Mouse (Mus musculus): ENCODE data around the gene Ptp4a2. TPM values are rescaled to one million over a fixed set of nuclear protein-coding genes. Genes with fewer than 3 reads are reported as not detected.

Ptp4a2 gene
- polyA plus RNA-seq, 1 experiment from 2014 or later: 289 TPM

- peaks cover 26% of the 10 kb centered on the region for H3K4me1 ChIP-seq (ENCODE audit: control insufficient read depth, insufficient read depth, low read length)
Measured at GRCm38 (mm10) chr4:129793713-129794329, 17.2 kb upstream of the Ptp4a2 start.

GRCm38 (mm10) chr4:129795151-129795860, 15.7 kb upstream of the Ptp4a2 start:
- Histone ChIP-seq H3K4me1 (ENCODE audit: control insufficient read depth, insufficient read depth, low read length) (peaks cover 26% of the 10 kb centered on the region), H3K27ac (ENCODE audit: low read length) (peak overlapping the region; percentile 92), H3K4me3 (ENCODE audit: low read length) (peak overlapping the region; percentile 3), H3K27me3 (replicated peaks; ENCODE audit: control insufficient read depth, insufficient read depth, low read length) (no peaks in the 10 kb centered on the region), H3K36me3 (ENCODE audit: control insufficient read depth, insufficient read depth, low read length) (no peaks in the 10 kb centered on the region), H3K9me3 (ENCODE audit: control insufficient read depth, low read length) (no peaks in the 10 kb centered on the region), H3K4me2 (ENCODE audit: low read depth, low read length) (peak overlapping the region; percentile 46), H3K9ac (ENCODE audit: low read depth, low read length) (peak overlapping the region; percentile 57)
- peak; percentile 78 for ATAC-seq
- WGBS: 7% methylated on average over 17 of the region's 17 CpGs

More at GRCm38 (mm10) chr4:129793713-129794329, 17.2 kb upstream of the Ptp4a2 start:
- H3K4me2 ChIP-seq (ENCODE audit: low read depth, low read length): no peak overlapping the region
- H3K4me3 ChIP-seq (ENCODE audit: low read length): no peak overlapping the region
- no peaks in the 10 kb centered on the region for H3K27me3 ChIP-seq (replicated peaks; ENCODE audit: control insufficient read depth, insufficient read depth, low read length)
- peak overlapping the region; percentile 18; the same call in 1 of the 2 replicates for H3K9ac ChIP-seq (ENCODE audit: low read depth, low read length)
- H3K27ac ChIP-seq (ENCODE audit: low read length): peak overlapping the region; percentile 26; the same call in 1 of the 2 replicates
- no peaks in the 10 kb centered on the region for H3K9me3 ChIP-seq (ENCODE audit: control insufficient read depth, low read length)
- H3K36me3 ChIP-seq (ENCODE audit: control insufficient read depth, insufficient read depth, low read length): no peaks in the 10 kb centered on the region
- 62% methylated on average over 5 of the region's 5 CpGs for WGBS
- ATAC-seq: peak; percentile 89

- H3K4me1 ChIP-seq (ENCODE audit: control insufficient read depth, insufficient read depth, low read length): peaks cover 26% of the 10 kb centered on the region
- WGBS: 20% methylated on average over 8 of the region's 8 CpGs
- peak overlapping the region; percentile 92 for H3K27ac ChIP-seq (ENCODE audit: low read length)
- peak overlapping the region; percentile 46 for H3K4me2 ChIP-seq (ENCODE audit: low read depth, low read length)
- no peaks in the 10 kb centered on the region for H3K36me3 ChIP-seq (ENCODE audit: control insufficient read depth, insufficient read depth, low read length)
- H3K27me3 ChIP-seq (replicated peaks; ENCODE audit: control insufficient read depth, insufficient read depth, low read length): no peaks in the 10 kb centered on the region
- H3K9ac ChIP-seq (ENCODE audit: low read depth, low read length): peak overlapping the region; percentile 57; the same call in 1 of the 2 replicates
- peak overlapping the region; percentile 3 for H3K4me3 ChIP-seq (ENCODE audit: low read length)
- peak; percentile 26 for ATAC-seq
- no peaks in the 10 kb centered on the region for H3K9me3 ChIP-seq (ENCODE audit: control insufficient read depth, low read length)
Measured at GRCm38 (mm10) chr4:129795861-129796260, 15.2 kb upstream of the Ptp4a2 start.

DNA sequence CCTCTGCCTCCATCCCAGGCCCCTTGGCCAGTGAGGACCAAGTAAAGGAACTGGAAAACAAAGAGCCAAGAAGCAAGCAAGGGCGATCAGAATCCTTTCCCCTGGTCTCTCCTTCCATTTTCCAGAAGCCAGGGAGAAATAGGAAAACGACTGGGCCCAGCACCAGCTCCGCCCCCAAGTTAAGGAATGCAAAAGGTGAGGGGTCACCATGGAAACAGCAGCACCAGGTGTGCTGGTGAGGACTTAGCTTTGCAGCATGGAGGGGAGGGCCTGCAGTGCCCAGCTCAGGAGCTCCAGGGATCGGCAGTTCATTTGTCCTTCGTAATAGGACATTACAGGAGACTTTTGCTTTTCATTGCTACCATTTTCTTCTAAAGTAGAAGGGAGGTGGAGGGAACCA, 13.0 kb upstream of the Ptp4a2 start:
- H3K27ac ChIP-seq (ENCODE audit: low read length): no peak overlapping the region
- no peaks in the 10 kb centered on the region for H3K36me3 ChIP-seq (ENCODE audit: control insufficient read depth, insufficient read depth, low read length)
- 44% methylated on average over 5 of the region's 5 CpGs for WGBS
- no peak overlapping the region for H3K4me2 ChIP-seq (ENCODE audit: low read depth, low read length)
- peaks cover 26% of the 10 kb centered on the region for H3K4me1 ChIP-seq (ENCODE audit: control insufficient read depth, insufficient read depth, low read length)
- no peak overlapping the region for H3K4me3 ChIP-seq (ENCODE audit: low read length)
- no peaks in the 10 kb centered on the region for H3K27me3 ChIP-seq (replicated peaks; ENCODE audit: control insufficient read depth, insufficient read depth, low read length)
- no peak overlapping the region for H3K9ac ChIP-seq (ENCODE audit: low read depth, low read length)
- no peaks in the 10 kb centered on the region for H3K9me3 ChIP-seq (ENCODE audit: control insufficient read depth, low read length)
- no peak for ATAC-seq

- WGBS: 76% methylated on average over 1 of the region's 1 CpGs
- Histone ChIP-seq H3K9ac (ENCODE audit: low read depth, low read length) (no peak overlapping the region), H3K4me3 (ENCODE audit: low read length) (no peak overlapping the region), H3K4me2 (ENCODE audit: low read depth, low read length) (no peak overlapping the region), H3K27ac (ENCODE audit: low read length) (no peak overlapping the region), H3K9me3 (ENCODE audit: control insufficient read depth, low read length) (no peaks in the 10 kb centered on the region), H3K27me3 (replicated peaks; ENCODE audit: control insufficient read depth, insufficient read depth, low read length) (no peaks in the 10 kb centered on the region), H3K4me1 (ENCODE audit: control insufficient read depth, insufficient read depth, low read length) (no peaks in the 10 kb centered on the region), H3K36me3 (ENCODE audit: control insufficient read depth, insufficient read depth, low read length) (no peaks in the 10 kb centered on the region)
- no peak for ATAC-seq
Measured at GRCm38 (mm10) chr4:129803368-129803767, 7.7 kb upstream of the Ptp4a2 start.

DNA sequence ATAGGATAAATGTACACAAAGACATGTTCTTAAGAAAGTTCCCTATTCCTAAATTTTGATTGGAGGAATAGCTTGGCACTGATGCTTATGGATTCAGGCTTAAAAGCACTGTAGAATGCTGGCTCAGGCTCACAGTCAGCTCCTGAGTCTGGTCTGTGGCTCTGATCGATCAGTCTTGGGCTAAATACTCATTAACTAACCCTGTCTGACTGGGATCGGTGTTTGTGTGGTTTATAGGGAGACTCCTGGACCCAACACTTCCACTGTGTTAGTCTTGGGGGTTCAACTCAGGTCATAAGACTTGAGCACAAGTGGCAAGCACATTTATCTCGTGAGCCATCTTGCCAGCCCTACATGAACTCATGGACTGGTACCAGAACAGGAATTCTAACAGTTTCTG, 6.0 kb upstream of the Ptp4a2 start:
- H3K27ac ChIP-seq (ENCODE audit: low read length): no peak overlapping the region
- ATAC-seq: 0 out of 2 replicates have a peak, but pooled peaks have one; percentile 40
- H3K4me1 ChIP-seq (ENCODE audit: control insufficient read depth, insufficient read depth, low read length): 0 out of 2 replicates have a peak, but pooled peaks cover 6% of the 10 kb centered on the region
- no peaks in the 10 kb centered on the region for H3K9me3 ChIP-seq (ENCODE audit: control insufficient read depth, low read length)
- no peak overlapping the region for H3K9ac ChIP-seq (ENCODE audit: low read depth, low read length)
- H3K4me3 ChIP-seq (ENCODE audit: low read length): no peak overlapping the region
- WGBS: 61% methylated on average over 3 of the region's 3 CpGs
- no peaks in the 10 kb centered on the region for H3K27me3 ChIP-seq (replicated peaks; ENCODE audit: control insufficient read depth, insufficient read depth, low read length)
- H3K4me2 ChIP-seq (ENCODE audit: low read depth, low read length): no peak overlapping the region
- no peaks in the 10 kb centered on the region for H3K36me3 ChIP-seq (ENCODE audit: control insufficient read depth, insufficient read depth, low read length)

GRCm38 (mm10) chr4:129811605-129812468, 818 bp downstream of the Ptp4a2 start:
- peak overlapping the region; percentile 48; the same call in 1 of the 2 replicates for H3K4me3 ChIP-seq (ENCODE audit: low read length)
- no peaks in the 10 kb centered on the region for H3K27me3 ChIP-seq (replicated peaks; ENCODE audit: control insufficient read depth, insufficient read depth, low read length)
- peak overlapping the region; percentile 68 for H3K27ac ChIP-seq (ENCODE audit: low read length)
- no peaks in the 10 kb centered on the region for H3K9me3 ChIP-seq (ENCODE audit: control insufficient read depth, low read length)
- no peak overlapping the region for H3K9ac ChIP-seq (ENCODE audit: low read depth, low read length)
- H3K4me2 ChIP-seq (ENCODE audit: low read depth, low read length): peak overlapping the region; percentile 50
- ATAC-seq: no peak
- peaks cover 10% of the 10 kb centered on the region for H3K4me1 ChIP-seq (ENCODE audit: control insufficient read depth, insufficient read depth, low read length)
- H3K36me3 ChIP-seq (ENCODE audit: control insufficient read depth, insufficient read depth, low read length): no peaks in the 10 kb centered on the region
- WGBS: 66% methylated on average over 14 of the region's 14 CpGs

GRCm38 (mm10) chr4:129817591-129817990, 6.6 kb downstream of the Ptp4a2 start:
- Histone ChIP-seq H3K4me3 (ENCODE audit: low read length) (no peak overlapping the region), H3K36me3 (ENCODE audit: control insufficient read depth, insufficient read depth, low read length) (no peaks in the 10 kb centered on the region), H3K9ac (ENCODE audit: low read depth, low read length) (no peak overlapping the region), H3K27me3 (replicated peaks; ENCODE audit: control insufficient read depth, insufficient read depth, low read length) (no peaks in the 10 kb centered on the region), H3K4me1 (ENCODE audit: control insufficient read depth, insufficient read depth, low read length) (peaks cover 21% of the 10 kb centered on the region), H3K4me2 (ENCODE audit: low read depth, low read length) (no peak overlapping the region), H3K27ac (ENCODE audit: low read length) (no peak overlapping the region), H3K9me3 (ENCODE audit: control insufficient read depth, low read length) (no peaks in the 10 kb centered on the region)
- WGBS: 77% methylated on average over 6 of the region's 6 CpGs
- no peak for ATAC-seq

All from intestine, embryonic 16.5 days (tissue).